Mouse (Mus musculus) megakaryocyte, adult 5-6 weeks (primary cell): ENCODE data around the gene Abcb1b. TPM values are rescaled to one million over a fixed set of nuclear protein-coding genes. Genes with fewer than 3 reads are reported as not detected.
"Not testable (repeated sequence)": the region's sequence is repeated elsewhere in the genome, so short reads cannot be mapped to it uniquely, and the experiment has no call there.

Experiments
- ATAC-seq: 2 replicates; pipeline ENCODE4 v1.8.0; 2016; ENCODE audit warnings: mild to moderate bottlenecking, inconsistent platforms; ENCODE audit not compliant: poor library complexity, severe bottlenecking
- total RNA-seq, 2 experiments: library from RNA; stranded (forward) in 1 of 2; stranded (reverse) in 1 of 2; fragments of 153-499, 151-499 nt in 1 of 2; fragments of 221-1000, 200-1000 nt in 1 of 2; gene quantifications; 2 replicates each; pipeline versions ENCODE4 v1.2.3 to v1.2.4; 2015 to 2017

Gene Abcb1b
- total RNA-seq, 2 experiments from 2014 or later: 7.9 to 29.7 TPM

DNA sequence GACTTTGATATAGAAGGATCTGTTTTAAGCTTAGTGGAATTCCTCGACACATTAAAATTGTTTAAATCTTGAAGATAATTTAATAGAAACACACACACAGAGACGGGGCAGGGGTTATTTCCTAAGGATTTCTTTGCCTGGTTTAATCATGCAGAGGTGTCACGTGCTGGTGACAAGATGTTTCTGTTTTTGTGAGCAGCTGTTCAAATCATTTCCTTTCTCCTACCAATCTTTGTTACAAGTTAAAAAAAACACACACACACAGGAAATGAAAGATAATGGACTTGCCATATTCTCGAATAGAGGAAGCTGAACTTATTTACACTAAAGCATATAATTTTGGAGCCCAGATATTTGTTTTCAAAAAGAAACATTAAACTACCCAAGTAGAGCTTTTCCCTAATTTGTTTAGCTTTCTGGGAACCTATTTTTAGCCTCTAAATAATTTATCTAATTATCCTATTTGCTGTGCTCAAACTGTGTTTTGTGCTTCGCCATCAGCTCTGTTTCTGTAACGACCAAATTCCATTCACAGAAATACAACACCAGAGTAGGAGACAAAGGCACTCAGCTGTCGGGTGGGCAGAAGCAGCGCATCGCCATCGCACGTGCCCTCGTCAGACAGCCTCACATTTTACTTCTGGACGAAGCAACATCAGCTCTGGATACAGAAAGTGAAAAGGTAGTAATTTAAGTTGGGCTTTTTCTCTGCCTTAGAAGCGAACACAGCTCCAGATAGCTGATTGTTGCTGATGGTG is 65.8 kb downstream of the Abcb1b start:
- ATAC-seq: no peak

DNA sequence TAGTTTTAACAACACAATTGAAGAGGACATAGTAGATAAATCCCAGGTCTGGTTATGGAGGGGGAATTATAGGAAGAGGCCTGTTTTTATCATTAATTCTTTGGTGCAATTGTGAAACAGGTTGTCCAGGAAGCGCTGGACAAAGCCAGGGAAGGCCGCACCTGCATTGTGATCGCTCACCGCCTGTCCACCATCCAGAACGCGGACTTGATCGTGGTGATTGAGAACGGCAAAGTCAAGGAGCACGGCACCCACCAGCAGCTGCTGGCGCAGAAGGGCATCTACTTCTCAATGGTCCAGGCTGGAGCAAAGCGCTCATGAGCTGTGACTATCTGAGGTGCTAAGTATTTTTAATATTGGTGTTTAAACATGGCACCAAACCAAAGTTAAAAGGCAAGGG is 67.7 kb downstream of the Abcb1b start:
- not testable (repeated sequence) for ATAC-seq

DNA sequence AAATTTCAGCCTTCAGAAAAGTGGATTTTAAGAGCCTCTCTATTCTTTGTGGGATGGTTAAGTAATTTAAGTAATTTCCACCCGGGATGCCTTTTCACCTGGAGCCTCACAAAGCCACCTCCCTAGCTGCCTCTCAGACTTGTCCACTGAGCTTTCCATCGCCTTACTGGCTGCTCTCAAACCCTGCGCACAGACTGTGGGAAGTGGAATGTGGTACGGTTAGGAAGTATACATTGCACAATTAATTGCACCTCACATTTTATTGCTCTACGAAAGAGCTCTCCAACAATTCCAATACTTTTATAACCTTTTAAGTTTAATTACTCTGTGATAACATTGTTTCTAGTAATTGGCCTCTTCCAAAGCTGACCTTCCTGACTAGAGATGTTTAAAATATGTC is 68.4 kb downstream of the Abcb1b start:
- no peak for ATAC-seq

DNA sequence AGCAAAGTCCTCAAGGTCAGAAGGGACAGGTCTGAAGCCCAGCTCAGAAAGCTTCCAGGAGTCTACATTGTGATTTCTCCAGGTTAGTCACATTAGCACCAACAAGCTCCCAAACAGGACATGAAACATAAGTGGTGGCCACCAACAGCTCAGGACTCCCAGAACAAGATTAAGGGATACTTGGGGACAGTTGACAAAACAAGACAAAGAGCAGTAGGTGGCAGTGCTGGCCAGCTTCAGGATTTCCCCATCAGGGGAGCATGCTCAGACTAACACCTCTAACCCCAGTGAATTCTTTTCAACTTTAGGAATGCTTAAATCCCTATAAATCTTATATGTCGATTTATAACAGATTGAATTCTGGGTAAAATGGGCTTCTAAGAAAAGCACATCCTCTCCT is 70.1 kb downstream of the Abcb1b start:
- no peak for ATAC-seq

DNA sequence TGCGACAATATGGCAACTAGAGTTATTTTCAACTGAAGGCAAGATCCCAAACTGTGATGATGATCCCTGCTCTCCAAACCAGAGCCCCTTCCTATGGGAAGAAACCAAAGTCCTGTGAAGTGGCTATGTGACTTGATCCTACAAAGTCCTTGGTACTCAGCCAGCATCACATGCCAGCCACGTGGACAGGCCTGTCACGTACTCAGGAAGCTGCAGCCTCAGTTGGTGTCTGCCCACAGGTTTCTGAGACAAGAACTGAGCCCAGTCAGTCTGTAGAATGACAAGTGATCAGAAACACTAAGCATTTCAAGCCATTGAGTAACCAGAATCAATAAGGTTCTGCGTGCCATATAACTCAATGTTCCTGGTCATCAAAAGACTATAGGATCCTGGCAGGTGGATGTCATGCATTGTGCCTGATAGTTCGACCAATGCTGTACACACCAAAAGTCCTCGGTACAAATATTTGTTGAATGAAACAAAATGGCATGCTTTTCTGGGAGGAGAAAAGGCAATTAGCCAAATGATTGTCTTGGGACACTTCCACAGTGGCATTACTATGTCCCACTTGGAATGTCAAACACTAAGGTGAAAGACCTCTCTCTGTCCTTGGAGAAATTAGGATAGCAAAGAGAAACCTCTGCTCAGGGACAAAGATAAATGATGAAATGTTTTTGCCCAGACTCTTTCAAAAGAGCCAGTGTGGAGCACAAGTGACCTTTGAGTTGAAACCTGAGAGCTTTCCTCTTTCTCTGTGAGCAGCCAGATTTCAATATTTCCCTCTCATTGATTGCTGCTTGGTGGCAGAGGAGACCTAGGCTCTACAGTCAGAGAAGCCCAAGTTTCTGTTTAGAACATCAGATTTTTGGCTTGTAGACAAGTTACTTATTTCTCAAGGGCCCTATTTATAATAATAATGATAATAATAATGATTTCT is 75.3 kb downstream of the Abcb1b start:
- no peak for ATAC-seq

DNA sequence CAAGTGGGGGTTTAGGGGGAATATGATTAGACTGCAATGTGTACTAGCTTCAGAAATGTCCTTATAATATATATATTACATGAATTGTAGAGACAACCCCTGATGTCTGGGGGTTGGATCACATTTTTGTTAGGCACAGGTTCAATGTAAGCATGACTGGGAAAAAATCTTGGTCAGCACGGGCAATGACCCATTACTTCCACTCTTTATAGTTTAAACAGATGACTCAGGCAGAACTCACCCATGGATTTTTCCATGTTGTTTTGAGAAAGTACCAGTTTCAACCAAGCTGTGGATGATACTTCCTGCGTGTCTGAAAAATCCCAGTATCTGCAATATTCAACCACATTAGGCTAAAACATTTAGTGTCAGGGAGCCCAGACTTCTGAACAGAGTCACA is 79.1 kb downstream of the Abcb1b start:
- ATAC-seq: no peak

DNA sequence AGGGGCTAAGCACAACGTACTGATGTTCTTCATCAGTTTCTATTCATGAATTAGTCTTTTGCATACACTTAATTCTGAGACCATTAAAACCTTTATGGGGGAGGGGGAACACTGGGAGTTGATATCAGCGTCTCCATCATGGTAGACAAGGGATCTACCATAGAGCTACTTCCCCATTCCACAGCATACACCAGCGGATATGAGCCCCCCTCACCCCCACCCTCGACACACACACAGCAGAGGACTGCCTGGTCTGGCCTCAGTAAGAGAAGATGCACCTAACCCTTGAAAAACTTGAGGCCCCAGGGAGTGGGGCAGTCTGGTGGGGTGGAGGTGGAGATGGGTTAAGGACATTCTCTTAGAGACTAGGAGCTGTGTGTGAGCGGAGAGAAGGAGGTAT is 79.9 kb downstream of the Abcb1b start:
- no peak for ATAC-seq

DNA sequence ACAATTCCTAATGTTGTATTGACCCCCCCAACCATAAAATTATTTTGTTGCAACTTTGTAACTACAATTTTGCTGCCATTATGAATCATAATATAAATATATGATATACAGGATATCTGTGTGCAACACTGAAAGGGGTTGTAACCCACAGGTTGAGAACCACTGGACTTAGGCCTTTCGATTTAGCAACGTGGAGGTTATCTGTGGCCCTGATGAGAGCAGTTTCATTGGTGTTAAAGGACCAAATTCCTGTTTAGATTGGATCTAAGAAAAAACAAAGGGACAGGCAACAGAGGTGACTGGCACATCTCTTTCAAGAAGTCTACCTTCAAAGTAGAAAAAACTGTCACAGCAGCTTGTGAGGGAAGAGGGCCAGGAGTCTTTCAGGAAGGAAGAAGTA is 87.9 kb downstream of the Abcb1b start:
- no peak for ATAC-seq

DNA sequence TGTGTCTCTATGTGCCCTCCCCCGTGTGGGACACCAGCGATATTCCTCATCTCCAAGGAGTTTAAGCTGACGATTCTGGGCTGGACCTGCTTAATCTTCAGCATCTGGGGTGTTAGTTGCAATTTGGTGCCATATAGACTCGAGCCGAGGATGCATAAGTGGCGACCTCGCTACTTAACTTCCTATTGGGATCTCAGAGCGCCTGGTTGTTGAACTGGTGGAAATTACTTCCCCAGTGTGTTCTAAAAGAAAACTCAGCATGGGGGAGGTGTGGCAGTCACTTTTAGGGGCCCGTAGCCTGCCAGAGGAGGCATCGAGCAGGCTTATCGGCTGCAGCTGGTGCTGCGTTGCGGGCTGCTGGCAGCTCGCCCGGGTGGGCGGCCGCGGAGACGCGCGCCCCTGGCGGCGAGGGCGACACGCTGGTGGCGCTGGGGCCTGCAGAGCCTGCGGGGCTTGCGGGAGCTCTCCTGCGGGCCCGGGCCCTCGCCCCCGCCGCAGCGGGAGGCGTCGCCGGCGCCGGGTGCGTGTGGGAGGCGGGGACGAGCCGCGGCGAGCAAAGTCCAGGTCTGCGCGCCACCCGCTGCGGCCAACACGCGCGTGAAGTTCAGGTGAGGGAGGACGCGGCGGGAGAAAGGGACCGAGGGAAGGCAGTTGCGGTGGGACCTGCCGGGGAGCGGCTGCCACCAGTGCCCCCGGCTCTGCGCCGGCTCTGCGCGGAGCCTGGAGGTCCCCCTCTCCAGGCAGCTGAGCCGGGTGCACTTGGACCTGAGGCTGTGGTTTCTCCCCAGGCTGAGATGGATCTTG is 95.6 kb downstream of the Abcb1b start, which contains the start of gene Abcb4:
Abcb4 (plus strand) TSS at position 418 of the 804 bp plus-strand sequence.
- ATAC-seq: peak; percentile 64

DNA sequence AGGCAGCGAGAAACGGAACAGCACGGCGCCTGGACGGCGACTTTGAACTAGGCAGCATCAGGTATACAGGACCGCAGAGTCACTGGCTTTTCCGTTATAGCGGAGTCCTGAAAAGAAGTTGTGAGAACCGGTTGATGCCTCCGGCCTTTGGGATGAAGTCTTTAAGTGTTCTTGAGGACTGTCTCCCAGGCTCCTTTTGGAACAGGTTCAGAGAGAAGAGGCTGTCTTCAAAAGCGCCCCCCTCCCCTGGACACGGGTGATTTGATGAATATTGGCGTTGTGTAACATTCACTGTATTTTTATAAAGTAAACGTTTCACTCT is 96.1 kb downstream of the Abcb1b start:
- peak; percentile 22; the same call in 1 of the 2 replicates for ATAC-seq

DNA sequence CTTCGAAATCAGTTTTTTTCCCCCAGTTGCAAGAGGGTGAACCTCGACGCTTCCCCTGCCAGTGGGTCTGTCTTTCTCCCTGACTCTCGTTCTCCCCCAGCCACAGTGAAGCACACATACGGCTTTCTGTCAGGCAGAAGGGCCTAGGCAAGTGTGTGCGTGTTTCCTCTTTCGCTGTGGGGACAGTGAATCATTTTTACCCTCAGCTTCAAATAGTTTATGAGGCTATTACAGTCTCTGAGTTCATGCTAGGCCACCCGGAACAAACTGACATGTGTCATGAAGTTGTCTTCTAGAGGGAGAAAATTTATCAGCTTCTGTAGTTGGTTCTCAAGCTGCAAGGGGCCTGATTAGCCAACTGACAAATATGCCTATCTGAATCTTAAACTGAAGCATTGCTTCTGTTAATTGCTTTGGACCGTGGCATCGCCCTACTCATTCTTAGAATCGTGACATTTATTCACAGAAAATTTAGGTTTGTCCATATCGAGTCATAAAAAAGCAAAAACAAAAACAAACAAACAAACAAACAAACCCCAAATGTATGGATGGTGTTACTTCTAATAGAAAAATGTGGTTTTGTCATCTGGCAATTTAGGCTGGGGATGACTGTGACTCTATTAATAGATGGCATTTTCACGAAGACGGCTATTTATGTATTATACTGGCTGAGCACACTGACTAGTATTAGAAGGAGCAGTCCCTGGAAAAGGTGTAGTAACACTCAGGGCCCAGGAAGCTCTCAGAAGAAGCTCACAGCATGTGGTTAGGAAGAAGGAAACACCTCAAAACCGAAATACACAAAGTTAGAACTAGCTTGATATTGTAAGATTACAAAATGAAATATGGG is 96.9 kb downstream of the Abcb1b start:
- ATAC-seq: peak; percentile 69

DNA sequence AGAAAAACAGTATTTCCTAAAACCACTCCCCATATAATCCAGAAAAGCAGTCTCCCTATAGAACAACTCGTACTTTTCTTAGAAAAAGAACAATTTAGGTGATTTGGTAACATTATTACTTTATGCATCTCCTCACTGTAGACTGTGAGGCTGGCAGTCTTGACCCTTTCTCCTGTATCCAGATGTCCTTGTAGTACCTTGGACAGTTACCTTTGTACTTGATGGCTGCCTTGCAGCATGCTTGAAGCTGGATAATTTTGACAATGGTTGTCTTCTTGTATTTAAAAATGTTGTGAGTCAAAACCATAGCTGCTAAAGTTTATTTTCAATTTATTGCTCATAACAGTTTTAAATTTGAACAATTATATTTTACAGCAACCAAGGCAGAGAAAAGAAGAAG is 98.3 kb downstream of the Abcb1b start:
- ATAC-seq: no peak

DNA sequence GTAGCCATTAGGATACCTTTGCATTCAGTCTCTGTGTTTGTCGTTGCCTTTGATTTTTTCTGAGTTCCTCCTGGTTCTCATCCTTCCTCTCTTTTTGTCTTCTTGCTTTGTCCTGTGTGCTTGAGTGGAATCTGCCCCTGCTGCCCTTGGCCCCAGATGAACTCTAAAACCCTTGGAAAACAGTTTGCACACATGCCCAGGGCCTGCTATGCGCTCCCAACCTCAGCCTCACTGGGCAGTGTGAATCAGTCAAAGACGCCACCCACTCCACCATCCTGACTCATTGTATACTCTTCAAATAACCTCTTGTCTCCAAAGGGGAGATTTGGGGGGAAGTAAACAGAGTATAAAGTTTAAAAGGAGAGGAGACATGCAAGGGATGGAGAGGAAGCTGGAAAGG is 100.3 kb downstream of the Abcb1b start:
- ATAC-seq: no peak

DNA sequence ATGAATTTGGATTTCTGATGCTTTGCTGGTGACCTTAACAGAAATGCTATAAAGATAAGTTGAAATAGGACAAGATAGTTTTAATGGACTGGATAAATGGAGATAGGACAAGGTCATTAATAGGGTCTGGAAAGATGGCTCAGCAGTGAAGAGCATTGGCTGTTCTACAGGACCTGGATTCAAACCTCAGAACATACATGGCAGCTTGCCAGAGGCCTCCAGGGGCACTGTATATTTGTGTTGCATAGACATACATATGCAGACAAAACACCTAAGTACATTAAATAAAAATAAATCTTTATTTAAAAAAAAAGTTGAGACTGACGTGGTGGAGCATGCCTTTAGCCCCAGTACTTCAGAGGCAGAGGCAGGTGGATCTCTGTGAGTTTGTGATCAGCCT is 103.1 kb downstream of the Abcb1b start:
- ATAC-seq: no peak

DNA sequence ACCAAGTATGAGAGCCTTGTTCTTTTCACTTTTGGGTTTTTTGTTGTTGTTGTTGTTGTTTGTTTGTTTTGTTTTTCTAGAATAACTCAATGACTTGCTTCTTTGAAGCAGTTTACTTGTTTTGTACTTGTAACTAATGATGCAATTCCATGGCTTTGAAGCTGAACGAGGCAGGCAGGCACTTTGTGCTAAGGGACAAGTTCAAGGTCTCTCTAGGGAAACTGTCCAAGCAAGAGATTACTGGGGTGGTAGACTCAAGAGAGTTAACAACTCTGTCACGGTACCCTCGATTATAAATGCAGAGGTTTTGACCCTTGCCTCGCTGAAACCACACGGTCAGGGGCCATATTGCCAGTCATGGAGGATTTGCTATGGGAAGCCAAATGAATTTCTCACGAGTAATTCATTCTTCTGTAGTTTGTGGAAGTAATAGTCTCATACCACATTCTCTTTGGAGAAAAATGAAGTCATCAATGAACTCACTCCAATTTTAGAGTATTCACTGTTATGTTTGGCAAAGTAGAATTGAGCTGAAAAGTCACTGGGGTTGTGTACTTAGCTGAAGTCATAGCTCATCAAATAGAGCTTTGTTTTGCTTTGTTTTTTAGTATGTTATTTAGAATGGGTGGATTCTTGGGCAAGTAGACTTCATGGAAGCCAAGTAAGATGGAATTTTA is 104.3 kb downstream of the Abcb1b start:
- ATAC-seq: no peak

DNA sequence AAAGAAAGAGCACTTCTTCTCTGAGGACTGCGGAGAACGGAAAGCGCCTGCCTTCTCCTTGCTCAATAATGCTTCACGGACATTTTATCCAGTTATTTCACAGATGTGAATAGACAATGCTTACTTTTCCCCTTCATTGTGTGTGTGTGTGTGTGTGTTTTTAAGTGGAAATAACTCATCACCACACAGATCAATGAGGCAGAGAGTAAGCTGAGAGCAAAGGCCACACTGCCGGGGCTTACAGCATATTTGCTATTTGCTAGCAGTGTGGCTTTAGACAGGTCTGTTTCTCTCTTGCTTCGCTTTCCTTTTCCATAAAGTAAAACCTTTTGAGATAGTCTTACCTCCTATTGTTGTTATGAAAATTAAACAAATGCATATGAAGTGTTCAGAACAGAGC is 106.6 kb downstream of the Abcb1b start:
- no peak for ATAC-seq

DNA sequence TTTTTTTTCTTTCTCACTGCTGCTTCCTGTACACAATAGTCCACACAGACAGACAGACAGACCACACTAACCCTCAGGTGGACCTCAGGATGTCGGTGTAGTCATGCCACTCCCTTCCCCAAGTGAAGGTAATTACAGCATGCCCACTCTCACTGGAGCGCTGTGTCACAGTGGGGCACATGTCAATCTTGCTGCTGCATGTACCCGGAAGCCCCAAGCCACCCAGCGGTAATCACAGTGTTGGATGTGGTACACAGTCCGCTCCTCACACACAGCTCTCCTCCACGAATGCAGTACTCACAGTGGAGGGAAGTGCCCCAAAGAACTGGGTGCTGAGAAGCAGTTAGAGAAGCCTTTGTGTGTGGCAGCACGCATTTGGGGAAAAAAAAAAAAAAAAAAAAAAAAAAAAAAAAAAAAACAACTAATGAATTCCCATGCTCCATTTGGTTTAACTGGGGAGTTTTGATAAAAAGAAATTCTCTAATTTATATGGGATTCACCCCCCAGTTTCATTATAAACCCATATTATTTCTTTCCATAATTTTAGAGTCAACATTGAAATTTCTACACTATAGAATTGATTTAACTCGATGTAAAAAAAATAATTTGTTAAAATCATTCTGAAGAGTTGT is 113.7 kb downstream of the Abcb1b start:
- peak; percentile 88 for ATAC-seq
